Mouse (Mus musculus) hindbrain, embryonic 11.5 days (tissue): Measurements from ENCODE around the gene Izumo4. TPM values are rescaled to one million over a fixed set of nuclear protein-coding genes. Genes with fewer than 3 reads are reported as not detected.

ENCODE experiments used
- ATAC-seq: fragments of 200-750 bp; cut with Nextera tagmentation; 2 replicates; pipeline ENCODE4 v1.8.0; 2017; ENCODE audit warnings: mild to moderate bottlenecking, moderate TSS enrichment, moderate library complexity; ENCODE audit not compliant: low FRiP score
- DNase-seq: peaks from one replicate; pipeline ENCODE4 v3.0.0-alpha.2; 2015; ENCODE audit warnings: low spot score
- H3K27ac ChIP-seq: fragments of 300-500 bp; sonication (generic); 2 replicates; pipeline ENCODE4 v1.5.1; 2014; ENCODE audit warnings: mild to moderate bottlenecking, low read depth, low read length
- H3K27me3 ChIP-seq: fragments of 300-500 bp; sonication (generic); 2 replicates; pipeline ENCODE4 v1.6.1; 2014; ENCODE audit warnings: mild to moderate bottlenecking, low read length, moderate library complexity, mixed read lengths; ENCODE audit not compliant: control insufficient read depth, insufficient read depth
- H3K36me3 ChIP-seq: fragments of 300-500 bp; sonication (generic); 2 replicates; pipeline ENCODE4 v1.6.1; 2014; ENCODE audit warnings: mild to moderate bottlenecking, low read length, moderate library complexity, mixed read lengths; ENCODE audit not compliant: control insufficient read depth, insufficient read depth
- H3K4me1 ChIP-seq: fragments of 300-500 bp; sonication (generic); replicated peaks from 2 replicates; pipeline ENCODE4 v1.6.1; 2014; ENCODE audit warnings: low read length, mixed read lengths; ENCODE audit not compliant: control insufficient read depth, insufficient read depth
- H3K4me2 ChIP-seq: fragments of 300-500 bp; sonication (generic); replicated peaks from 2 replicates; pipeline ENCODE4 v1.6.1; 2014; ENCODE audit warnings: mild to moderate bottlenecking, low read depth, low read length
- H3K4me3 ChIP-seq: fragments of 300-500 bp; sonication (generic); 2 replicates; pipeline ENCODE4 v1.5.1; 2014; ENCODE audit warnings: low read depth, low read length
- H3K9ac ChIP-seq: fragments of 300-500 bp; sonication (generic); 2 replicates; pipeline ENCODE4 v1.6.1; 2014; ENCODE audit warnings: low read depth, low read length
- H3K9me3 ChIP-seq: fragments of 300-500 bp; sonication (generic); 2 replicates; pipeline ENCODE4 v1.6.1; 2016; ENCODE audit warnings: low read length; ENCODE audit not compliant: control insufficient read depth
- WGBS: fragments of 180-500 bp; shearing (Covaris S2); extraction: QIAGEN DNeasy Blood & Tissue Kit; methylation state at CpG from one replicate; pipeline ENCODE4 v1.1.7; 2014; 5-methylcytosine and 5-hydroxymethylcytosine counted together
- polyA plus RNA-seq: library from polyadenylated mRNA; unstranded; fragments of >200 nt; fragmentation: Nextera tagmentation; extraction: Ambion mirVana; gene quantifications from 2 replicates; pipeline ENCODE4 v1.2.1, GENCODE M21; 2014

The Izumo4 gene
- polyA plus RNA-seq, 1 experiment from 2014 or later: 11.4 TPM

- ATAC-seq: no peak
- Histone ChIP-seq H3K9me3 (no peaks in the 10 kb centered on the region), H3K4me1 (no peaks in the 10 kb centered on the region), H3K27ac (no peak overlapping the region), H3K4me3 (no peak overlapping the region), H3K27me3 (no peaks in the 10 kb centered on the region), H3K36me3 (peaks cover 7% of the 10 kb centered on the region), H3K4me2 (no peak overlapping the region), H3K9ac (no peak overlapping the region)
- WGBS: 84% methylated on average over 14 of the region's 14 CpGs
- DNase-seq: no peak
Observed at GRCm38 (mm10) chr10:80692249-80693165, 9.5 kb upstream of the Izumo4 start.

DNA sequence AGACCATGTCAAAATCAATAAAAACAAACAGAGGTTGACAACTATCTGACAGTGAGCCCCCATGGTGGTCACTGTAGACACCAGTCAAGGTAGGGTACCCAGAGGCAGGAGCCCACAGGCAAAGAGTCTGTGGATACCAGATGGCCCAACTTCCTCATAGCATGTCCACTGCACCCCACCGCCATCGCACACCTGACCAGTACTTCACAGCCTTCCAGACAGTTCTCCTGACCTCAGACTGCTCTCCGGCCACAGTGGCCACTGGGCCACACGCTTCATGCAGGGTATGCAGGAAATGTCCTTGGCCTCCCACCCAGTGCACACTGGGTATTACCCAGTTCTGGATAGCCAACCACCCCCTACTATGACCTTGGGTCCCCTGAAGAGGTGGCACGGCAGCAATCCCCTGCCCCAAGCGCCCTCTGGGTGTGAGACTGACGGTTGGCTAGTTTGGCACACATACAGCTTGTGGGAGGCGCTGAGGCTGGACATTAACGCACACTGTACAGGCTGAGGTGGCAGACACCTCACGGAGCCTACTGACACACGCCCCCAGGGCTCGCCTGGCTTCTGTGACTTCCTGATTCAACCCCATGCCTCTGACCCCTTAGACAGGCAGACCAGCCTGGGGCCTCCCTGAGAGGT, 8.5 kb upstream of the Izumo4 start:
- DNase-seq: no peak
- H3K27ac ChIP-seq: no peak overlapping the region
- 91% methylated on average over 12 of the region's 12 CpGs for WGBS
- ATAC-seq: no peak
- H3K27me3 ChIP-seq: no peaks in the 10 kb centered on the region
- no peak overlapping the region for H3K9ac ChIP-seq
- H3K36me3 ChIP-seq: peaks cover 9% of the 10 kb centered on the region
- H3K4me3 ChIP-seq: no peak overlapping the region
- H3K4me2 ChIP-seq: no peak overlapping the region
- no peaks in the 10 kb centered on the region for H3K4me1 ChIP-seq
- no peaks in the 10 kb centered on the region for H3K9me3 ChIP-seq

DNA sequence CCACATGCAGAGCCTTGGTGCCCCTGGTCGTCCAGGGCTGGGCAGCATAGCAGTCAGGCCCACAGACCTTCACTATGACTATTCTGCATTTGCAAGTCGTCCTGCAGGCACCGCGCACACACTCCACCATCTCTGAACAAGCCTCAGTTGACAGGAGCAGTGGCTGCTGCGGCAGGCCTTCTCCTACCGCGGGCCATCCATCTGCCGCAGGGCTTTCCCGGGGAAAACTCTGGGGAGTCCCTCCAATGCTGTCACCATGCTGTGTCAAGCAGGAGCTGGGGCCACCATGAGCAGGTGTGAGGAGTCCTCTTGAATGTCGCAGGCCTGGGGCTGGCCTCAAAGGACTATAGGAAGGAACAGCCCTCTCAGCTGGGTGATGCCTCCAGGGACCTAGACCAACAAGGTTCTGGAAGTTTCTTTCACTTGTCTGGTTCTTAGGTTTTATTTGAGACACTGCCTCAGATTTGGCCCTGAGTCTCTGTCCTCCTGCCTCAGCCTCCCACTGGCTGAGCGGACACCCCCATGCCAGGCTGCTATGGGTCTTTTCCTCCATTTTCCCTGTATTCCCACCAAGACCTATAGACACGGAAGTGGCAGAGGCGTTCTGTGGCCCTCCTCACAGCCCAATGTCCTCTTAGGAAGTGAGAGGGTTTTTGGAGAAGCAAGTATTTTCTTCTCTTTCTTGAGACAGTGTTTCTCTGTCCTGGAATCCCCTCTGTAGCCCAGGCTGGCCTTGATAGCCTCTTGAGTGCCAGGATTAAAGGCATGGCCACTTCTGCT, 7.6 kb upstream of the Izumo4 start:
- H3K4me2 ChIP-seq: no peak overlapping the region
- no peak overlapping the region for H3K4me3 ChIP-seq
- DNase-seq (no peak), ATAC-seq (no peak)
- no peak overlapping the region for H3K27ac ChIP-seq
- no peak overlapping the region for H3K9ac ChIP-seq
- WGBS: 90% methylated on average over 13 of the region's 13 CpGs
- H3K4me1 ChIP-seq: no peaks in the 10 kb centered on the region
- H3K36me3 ChIP-seq: peaks cover 8% of the 10 kb centered on the region
- no peaks in the 10 kb centered on the region for H3K27me3 ChIP-seq
- H3K9me3 ChIP-seq: no peaks in the 10 kb centered on the region

GRCm38 (mm10) chr10:80695186-80695585, 6.8 kb upstream of the Izumo4 start:
- DNase-seq: no peak

DNA sequence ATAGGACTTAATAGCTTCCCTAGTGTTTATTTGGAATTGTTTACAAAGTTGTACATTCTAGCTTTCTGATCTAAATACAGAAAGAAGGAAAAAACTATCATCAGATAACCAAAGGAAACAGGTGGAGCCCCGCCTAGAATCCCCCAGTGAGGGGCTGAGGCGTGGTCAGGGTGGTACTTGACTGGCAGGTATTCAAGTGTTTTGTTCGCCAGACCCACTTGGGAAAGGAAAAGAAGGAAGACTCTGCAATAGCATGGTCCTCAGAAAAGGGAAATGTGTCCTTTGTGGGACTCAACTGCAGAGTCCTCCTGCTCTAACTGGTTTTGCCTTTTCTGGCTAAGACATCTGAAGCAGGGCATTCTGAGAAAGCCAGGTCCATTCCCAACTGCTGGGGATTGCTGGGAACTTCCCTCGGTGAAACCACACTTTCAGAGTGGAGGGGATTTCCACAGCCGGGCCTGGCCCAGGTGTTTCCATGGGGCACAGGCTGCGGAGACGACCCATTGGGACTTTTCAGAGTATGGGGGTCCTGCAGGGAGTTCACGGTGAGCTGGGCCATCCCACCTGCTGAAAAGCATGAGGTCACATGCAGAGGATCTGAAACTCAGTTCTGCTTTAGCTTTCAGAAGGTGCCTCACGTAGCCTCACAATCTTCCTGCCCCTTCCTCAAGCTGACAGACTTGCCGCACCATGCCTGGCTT, 6.0 kb upstream of the Izumo4 start:
- Histone ChIP-seq H3K27me3 (no peaks in the 10 kb centered on the region), H3K36me3 (peaks cover 5% of the 10 kb centered on the region; the same call in 1 of the 2 replicates), H3K9ac (no peak overlapping the region), H3K27ac (no peak overlapping the region), H3K9me3 (no peaks in the 10 kb centered on the region), H3K4me2 (no peak overlapping the region), H3K4me1 (peaks cover 3% of the 10 kb centered on the region), H3K4me3 (no peak overlapping the region)
- no peak for ATAC-seq
- no peak for DNase-seq
- WGBS: 80% methylated on average over 10 of the region's 10 CpGs

More at GRCm38 (mm10) chr10:80695186-80695585, 6.8 kb upstream of the Izumo4 start:
- H3K36me3 ChIP-seq: peaks cover 5% of the 10 kb centered on the region; the same call in 1 of the 2 replicates
- H3K9me3 ChIP-seq: no peaks in the 10 kb centered on the region
- H3K27ac ChIP-seq: no peak overlapping the region
- no peaks in the 10 kb centered on the region for H3K4me1 ChIP-seq
- H3K4me3 ChIP-seq: no peak overlapping the region
- 81% methylated on average over 2 of the region's 2 CpGs for WGBS
- H3K27me3 ChIP-seq: no peaks in the 10 kb centered on the region
- H3K4me2 ChIP-seq: no peak overlapping the region
- H3K9ac ChIP-seq: no peak overlapping the region
- no peak for ATAC-seq

DNA sequence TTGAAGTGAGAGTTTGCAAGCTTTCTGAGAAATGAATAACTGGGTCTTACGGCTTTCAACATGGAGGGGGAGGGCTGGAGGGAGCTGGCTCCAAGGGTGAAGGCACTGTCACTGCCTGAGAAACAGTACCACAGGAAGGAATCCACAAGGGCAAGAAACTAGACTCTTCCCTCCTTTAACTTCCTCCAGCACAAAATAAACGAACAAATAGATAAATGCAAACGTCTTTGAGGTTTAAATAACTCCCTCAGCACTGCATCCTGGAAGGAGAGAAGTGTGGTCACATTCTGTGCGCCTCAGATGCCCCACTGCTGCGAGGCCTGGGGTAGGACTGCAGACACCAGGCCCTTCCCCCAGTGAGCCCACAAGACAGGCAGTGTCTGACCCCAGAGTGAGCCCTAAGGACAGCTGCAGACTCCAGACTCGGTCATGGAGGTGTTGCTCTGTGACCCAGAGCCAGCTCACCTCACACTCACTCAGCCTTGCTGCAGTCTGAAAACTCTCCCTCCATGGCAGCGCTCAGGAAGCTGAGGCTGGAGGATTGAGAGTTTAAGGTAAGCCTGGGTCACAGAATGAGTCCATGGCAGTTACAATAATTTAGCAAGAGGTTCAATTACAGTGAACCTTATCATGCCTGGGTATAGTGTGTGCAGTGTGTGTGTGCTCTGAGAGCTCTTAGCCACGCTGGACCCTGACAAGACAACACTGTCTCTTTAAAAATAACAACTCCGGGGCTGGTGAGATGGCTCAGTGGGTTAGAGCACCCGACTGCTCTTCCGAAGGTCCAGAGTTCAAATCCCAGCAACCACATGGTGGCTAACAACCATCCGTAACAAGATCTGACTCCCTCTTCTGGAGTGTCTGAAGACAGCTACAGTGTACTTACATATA, 5.2 kb upstream of the Izumo4 start:
- no peaks in the 10 kb centered on the region for H3K27me3 ChIP-seq
- H3K36me3 ChIP-seq: peaks cover 5% of the 10 kb centered on the region; the same call in 1 of the 2 replicates
- peaks cover 3% of the 10 kb centered on the region for H3K4me1 ChIP-seq
- H3K27ac ChIP-seq: no peak overlapping the region
- WGBS: 72% methylated on average over 11 of the region's 12 CpGs
- H3K4me3 ChIP-seq: no peak overlapping the region
- H3K9ac ChIP-seq: no peak overlapping the region
- ATAC-seq: no peak
- no peak for DNase-seq
- H3K4me2 ChIP-seq: no peak overlapping the region
- H3K9me3 ChIP-seq: no peaks in the 10 kb centered on the region

GRCm38 (mm10) chr10:80697393-80697787, 4.6 kb upstream of the Izumo4 start:
- Histone ChIP-seq H3K9ac (no peak overlapping the region), H3K27ac (no peak overlapping the region), H3K9me3 (no peaks in the 10 kb centered on the region), H3K27me3 (no peaks in the 10 kb centered on the region), H3K4me3 (no peak overlapping the region), H3K4me2 (no peak overlapping the region), H3K36me3 (peaks cover 5% of the 10 kb centered on the region; the same call in 1 of the 2 replicates), H3K4me1 (peaks cover 3% of the 10 kb centered on the region)
- ATAC-seq (no peak), DNase-seq (no peak)
- WGBS: 91% methylated on average over 8 of the region's 8 CpGs
